Mouse (Mus musculus) embryo, embryonic 9.5 days (tissue): ENCODE measurements around the gene Alx1.

ENCODE experiments used
- DNase-seq: peaks from one replicate; pipeline ENCODE4 v3.0.0-alpha.2; 2017; ENCODE audit errors: extremely low spot score

The Alx1 gene

DNA sequence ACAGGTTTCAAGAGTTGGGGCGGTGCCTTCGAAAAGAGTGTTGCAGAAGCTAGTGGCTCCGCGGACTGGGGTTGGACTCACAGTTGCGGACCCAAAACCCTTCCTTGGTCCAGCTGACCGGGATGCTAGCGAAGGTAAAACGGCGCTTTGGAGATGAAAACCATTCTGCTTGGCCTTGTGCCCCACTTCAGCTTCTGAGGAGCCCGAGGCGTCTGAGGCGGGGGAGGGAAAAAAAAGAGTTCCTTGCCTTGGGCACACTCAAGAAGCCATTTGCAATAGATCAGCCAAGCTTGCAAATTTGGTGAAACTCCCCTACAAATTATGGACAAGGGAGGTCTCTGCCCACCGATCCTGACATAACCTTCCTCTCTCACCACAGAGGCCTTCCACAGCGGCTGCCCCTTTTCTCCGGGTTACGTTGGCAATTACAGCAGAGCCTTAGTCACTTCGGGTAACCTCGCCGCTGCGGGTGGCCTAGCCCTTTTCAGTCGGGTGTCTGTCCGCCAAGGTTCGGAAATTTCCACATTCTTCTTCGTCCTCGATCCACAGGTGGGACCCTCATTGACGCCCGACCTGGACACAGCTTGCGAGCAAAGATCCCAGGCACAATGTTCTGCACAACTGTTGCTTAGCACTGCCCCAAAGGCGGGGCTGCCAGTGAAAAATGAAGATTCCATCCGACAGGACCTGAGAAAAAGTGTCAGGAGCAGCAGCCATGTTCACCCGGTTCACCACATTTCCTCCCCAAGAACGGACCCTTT is at the start of gene Alx1:
Alx1 (minus strand) TSS at position 486 of the 761 bp plus-strand sequence.
- peak; percentile 60 for DNase-seq

DNA sequence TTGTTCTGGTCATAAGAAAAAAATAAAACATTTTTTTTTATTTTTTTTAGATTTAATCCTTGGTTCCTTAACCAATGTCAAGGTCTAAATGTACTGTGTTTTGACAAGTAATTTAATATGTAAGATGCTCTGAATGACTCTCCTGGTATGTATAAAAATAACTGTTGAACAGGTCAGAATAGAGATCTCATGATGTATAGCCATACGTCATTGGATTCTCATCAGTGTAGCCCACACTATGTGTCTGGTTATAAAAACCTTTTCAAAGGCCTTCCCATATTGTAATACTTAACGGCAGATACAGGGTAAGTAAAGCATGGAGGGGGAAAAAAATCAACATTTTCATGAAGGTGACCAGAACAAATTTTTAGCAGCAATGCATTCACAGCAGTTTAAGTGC is 19.6 kb upstream of the Alx1 start:
- DNase-seq = no peak

DNA sequence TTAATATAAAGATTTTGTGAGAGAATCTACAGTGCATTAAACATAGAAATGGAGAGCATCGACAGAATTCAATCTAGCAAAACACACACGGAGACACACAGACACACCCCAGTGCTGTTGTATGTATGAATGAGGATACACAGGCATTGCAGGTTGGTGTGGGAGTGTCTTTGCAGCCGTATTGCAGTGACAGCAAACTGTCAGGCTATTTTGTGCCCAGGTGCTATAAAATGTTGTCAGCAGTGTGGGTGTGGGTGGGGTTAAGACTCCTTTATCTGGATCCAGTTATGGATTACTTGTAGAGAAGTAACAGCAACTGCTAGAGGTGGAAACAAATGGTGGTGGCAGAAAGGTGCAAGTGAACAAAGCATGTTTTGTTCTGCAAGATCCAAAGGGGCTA is 16.6 kb upstream of the Alx1 start:
- DNase-seq = no peak

- DNase-seq = no peak
Observed at GRCm38 (mm10) chr10:103045019-103045418, 15.0 kb upstream of the Alx1 start.

DNA sequence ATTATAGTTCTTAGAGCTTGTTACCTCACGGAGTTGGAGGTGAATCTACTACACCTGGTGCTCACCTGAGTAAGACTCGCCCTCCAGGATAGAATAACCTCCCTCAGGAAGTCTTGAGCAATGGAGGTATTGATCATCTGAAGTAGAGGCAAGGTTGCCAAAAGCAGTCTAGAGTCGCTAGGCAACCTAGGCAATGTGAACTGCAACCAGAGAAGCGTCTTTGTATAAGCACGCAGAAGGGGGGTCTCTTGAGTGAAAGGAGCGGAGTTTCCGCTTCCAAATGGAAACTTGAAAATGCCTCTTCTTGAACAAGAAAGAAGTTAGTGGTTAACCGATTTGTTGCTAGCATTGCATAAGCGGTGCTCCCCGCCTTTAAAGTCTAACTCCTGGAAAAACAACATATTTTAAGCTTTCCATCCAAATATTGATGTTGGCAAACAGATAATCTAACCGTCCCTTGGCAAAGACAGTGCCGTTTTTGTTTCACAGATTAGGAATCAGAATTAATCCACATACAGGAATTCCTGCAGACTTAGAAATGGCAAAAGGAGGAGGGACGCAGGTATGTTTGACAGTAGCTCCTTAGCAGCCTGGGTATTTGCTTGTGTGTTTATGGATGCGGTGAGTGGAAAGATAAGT is 5.1 kb upstream of the Alx1 start:
- no peak for DNase-seq

DNA sequence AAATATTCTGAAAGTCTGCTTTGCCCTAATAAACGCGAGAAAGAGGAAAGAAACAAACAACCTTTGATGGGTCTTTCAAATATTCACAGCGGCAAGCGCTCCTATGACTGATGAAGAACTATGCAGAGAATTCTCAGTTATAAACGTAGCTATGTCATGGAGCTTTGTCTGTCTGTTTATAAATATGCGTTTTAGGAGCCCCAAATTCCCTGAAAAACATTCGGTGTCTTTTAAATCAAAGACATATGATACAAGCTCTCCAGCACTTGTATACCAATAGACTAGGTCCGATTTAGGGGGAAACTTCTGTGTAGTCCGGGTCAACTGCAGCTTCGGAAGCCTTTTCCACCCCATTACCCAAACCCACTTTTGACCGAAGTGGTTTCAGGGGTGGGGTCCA is 916 bp upstream of the Alx1 start:
- no peak for DNase-seq

GRCm38 (mm10) chr10:103029132-103029729 is 784 bp downstream of the Alx1 start:
- DNase-seq = no peak

DNA sequence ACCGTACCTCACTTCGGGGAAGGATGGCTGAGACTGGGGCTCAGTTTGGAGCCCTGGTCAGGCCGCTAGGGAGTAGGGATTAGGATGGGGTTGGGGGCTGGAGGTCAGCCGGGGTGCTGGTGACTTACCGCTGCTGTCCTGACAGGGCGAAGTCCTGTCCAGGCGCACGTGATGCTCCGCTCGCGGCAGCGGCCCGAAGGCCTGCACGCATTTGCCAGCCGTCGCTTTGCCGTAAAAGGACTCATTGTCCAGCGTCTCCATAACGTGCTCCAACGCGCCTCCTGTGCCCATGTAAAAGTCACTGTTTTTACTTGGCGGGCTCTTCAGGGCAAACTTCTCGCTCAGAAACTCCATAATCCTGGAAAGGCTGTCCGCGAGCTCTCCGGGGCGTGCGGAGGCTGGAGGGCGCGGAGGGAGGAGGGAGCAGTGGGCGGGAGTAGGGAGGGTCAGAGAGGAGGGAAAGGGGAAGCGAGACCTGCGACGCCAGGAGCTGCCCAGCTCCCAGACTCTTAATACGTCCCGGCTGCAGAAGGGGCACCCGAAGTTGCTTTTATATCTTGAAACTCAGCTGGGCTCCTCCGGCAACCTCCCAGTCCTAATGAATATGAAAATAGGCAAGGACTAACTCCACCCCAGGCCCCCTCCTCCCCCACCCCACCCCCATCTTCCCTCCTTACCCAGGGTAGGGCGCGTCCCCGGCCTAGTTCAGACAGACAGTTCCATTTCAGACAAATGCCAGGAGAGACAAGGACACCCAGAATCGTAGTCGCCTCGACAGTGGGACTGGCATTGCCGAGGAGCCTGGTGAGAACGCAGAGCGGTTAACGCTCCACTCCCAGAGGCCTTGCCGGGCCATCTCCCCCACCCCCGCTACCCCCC is 1.5 kb downstream of the Alx1 start:
- peak; percentile 84 for DNase-seq

GRCm38 (mm10) chr10:103027931-103028252 is 2.1 kb downstream of the Alx1 start:
- DNase-seq = no peak

- no peak for DNase-seq
Observed at GRCm38 (mm10) chr10:103027226-103027930, 2.6 kb downstream of the Alx1 start.

DNA sequence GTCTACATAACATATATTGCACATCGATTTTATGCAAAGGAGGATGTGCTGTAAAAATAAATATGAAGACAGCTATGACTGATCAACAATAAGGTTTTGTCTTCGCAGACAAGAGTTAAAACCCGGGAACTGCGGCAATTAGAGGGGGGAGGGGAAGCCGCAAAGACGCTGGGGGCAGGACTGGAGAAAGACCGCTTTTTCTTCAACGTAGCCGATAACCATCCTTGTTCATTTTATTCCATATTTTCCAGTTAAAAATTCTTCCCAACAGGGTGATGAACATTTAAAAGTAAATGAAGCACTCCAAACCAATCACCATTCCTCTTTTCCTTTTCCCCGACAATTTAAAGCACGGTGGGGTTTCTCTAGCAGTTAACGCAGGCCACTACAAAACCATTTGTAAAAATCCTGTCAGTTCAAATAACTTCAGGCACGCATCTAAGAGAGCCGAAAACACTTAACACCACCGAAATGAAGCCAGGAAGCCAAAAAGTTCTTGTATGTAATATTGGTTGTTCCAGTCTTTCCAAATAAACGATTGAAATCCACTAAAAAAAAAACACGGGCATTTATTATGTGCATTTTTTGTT is 3.3 kb downstream of the Alx1 start:
- DNase-seq = peak; percentile 73

- no peak for DNase-seq
Observed at GRCm38 (mm10) chr10:103002556-103002955, 27.5 kb downstream of the Alx1 start.

DNA sequence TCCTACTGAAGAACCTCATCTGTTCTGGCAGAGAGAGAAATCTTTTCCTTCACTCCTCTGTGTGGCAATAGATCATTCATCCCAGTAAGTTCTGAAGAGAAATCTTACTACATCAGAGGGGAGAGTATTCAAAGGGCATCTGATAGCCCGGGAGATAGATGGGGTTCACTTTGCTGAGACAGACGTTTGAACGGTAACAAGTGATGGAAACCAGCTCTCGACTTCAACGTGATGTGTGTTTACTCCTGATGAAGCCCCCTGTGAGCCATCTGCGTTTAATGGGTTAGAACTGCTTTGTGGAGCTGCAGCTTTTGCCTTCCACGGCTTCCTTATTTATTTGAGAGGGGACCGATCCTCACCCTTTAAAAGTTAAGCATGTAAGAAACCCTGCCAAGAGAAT is 29.1 kb downstream of the Alx1 start:
- DNase-seq = peak; percentile 31

GRCm38 (mm10) chr10:102999584-102999983 is 30.4 kb downstream of the Alx1 start:
- no peak for DNase-seq

GRCm38 (mm10) chr10:102975106-102975505 is 54.9 kb downstream of the Alx1 start:
- DNase-seq = no peak

DNA sequence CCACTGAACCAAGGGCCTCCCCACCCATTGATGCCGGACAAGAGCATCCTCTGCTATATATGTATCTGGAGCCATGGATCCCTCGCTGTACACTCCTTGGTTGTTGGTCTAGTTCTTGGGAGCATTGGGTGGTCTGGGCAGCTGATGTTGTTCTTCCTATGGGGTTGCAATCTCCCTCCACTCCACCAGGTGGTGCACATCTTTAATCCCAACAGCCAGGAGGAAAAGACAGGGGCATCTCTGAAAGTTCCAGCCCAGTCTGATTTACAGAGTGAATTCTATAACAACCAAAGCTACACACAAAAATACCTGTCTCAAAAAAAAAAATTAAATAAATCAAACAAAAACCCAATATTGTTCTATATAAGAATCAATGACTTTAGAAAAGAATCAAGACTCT is 70.4 kb downstream of the Alx1 start:
- DNase-seq = no peak
